Mouse (Mus musculus) myocyte (in vitro differentiated cells): ENCODE results near the gene Rai1. TPM values are rescaled to one million over a fixed set of nuclear protein-coding genes. Genes with fewer than 3 reads are reported as not detected.

Experiments used
- H3K27me3 ChIP-seq: one replicate; pipeline ENCODE4 v1.6.1; 2011; ENCODE audit not compliant: control insufficient read depth, insufficient read depth, insufficient read length
- H3K36me3 ChIP-seq: one replicate; pipeline ENCODE4 v1.6.1; 2011; ENCODE audit not compliant: control insufficient read depth, insufficient read depth
- H3K4me2 ChIP-seq: one replicate; pipeline ENCODE4 v1.6.1; 2011; ENCODE audit warnings: low read depth, control low read depth
- H3K4me3 ChIP-seq: one replicate; pipeline ENCODE4 v1.5.1; 2011; ENCODE audit warnings: mild to moderate bottlenecking, control low read depth, moderate library complexity
- H3K79me2 ChIP-seq: one replicate; pipeline ENCODE4 v1.6.1; 2011; ENCODE audit not compliant: control insufficient read depth, insufficient read depth
- H3ac ChIP-seq: one replicate; pipeline ENCODE4 v1.6.1; 2011; ENCODE audit not compliant: control insufficient read depth, insufficient read length
- CEBPB ChIP-seq: IDR thresholded peaks from 2 replicates; pipeline ENCODE4 v1.6.1; 2011; ENCODE audit warnings: mild to moderate bottlenecking, moderate library complexity; ENCODE audit not compliant: poor library complexity, insufficient read depth, severe bottlenecking
- E2F4 ChIP-seq: IDR thresholded peaks from one replicate; pipeline ENCODE4 v1.6.1; 2011; ENCODE audit warnings: mild to moderate bottlenecking, control low read depth, moderate library complexity; ENCODE audit not compliant: insufficient read depth
- MAX ChIP-seq: IDR thresholded peaks from one replicate; pipeline ENCODE4 v1.6.1; 2011; ENCODE audit warnings: low read depth, mild to moderate bottlenecking, control low read depth
- MYOD1 ChIP-seq, 3 experiments: IDR thresholded peaks; one replicate each; pipeline ENCODE4 v1.6.1; 2011; ENCODE audit warnings: control low read depth in 2 of 3, low read depth in 2 of 3, mild to moderate bottlenecking in 2 of 3, moderate library complexity in 1 of 3; ENCODE audit not compliant: insufficient read length in 2 of 3, control insufficient read depth in 1 of 3
- MYOG ChIP-seq, 3 experiments: IDR thresholded peaks; one replicate each; pipeline ENCODE4 v1.6.1; 2011; ENCODE audit warnings: control low read depth in 2 of 3, low read depth in 2 of 3, mild to moderate bottlenecking in 2 of 3; ENCODE audit not compliant: insufficient read length in 2 of 3, control insufficient read depth in 1 of 3, insufficient read depth in 1 of 3
- POLR2A ChIP-seq: IDR thresholded peaks from one replicate; pipeline ENCODE4 v1.6.1; 2011; ENCODE audit warnings: low read depth, mild to moderate bottlenecking, control low read depth, moderate library complexity; ENCODE audit not compliant: insufficient read length
- POLR2AphosphoS2 ChIP-seq: IDR thresholded peaks from one replicate; pipeline ENCODE4 v1.6.1; 2011; ENCODE audit warnings: low read depth, control low read depth; ENCODE audit not compliant: insufficient read length
- REST ChIP-seq: IDR thresholded peaks from one replicate; pipeline ENCODE4 v1.6.1; 2011; ENCODE audit warnings: mild to moderate bottlenecking, control low read depth, moderate library complexity; ENCODE audit not compliant: insufficient read depth, insufficient read length
- SRF ChIP-seq: IDR thresholded peaks from one replicate; pipeline ENCODE4 v1.6.1; 2011; ENCODE audit warnings: low read depth; ENCODE audit not compliant: control insufficient read depth, insufficient read length
- TCF12 ChIP-seq: IDR thresholded peaks from one replicate; pipeline ENCODE4 v1.6.1; 2011; ENCODE audit warnings: mild to moderate bottlenecking, control low read depth; ENCODE audit not compliant: poor library complexity, insufficient read depth, severe bottlenecking
- TCF3 ChIP-seq: IDR thresholded peaks from one replicate; pipeline ENCODE4 v1.6.1; 2011; ENCODE audit warnings: low read depth, control low read depth; ENCODE audit not compliant: insufficient read length
- USF1 ChIP-seq: IDR thresholded peaks from one replicate; pipeline ENCODE4 v1.6.1; 2011; ENCODE audit warnings: low read depth, mild to moderate bottlenecking, control low read depth, moderate library complexity
- polyA plus RNA-seq: library from polyadenylated mRNA; unstranded; fragments of >200 nt; fragmentation: generic; extraction: Trizol; gene quantifications from one replicate; pipeline ENCODE4 v1.2.1, GENCODE M21; 2012; ENCODE audit warnings: missing spikeins

The Rai1 gene
- polyA plus RNA-seq, 1 experiment: 26.0 TPM

- Histone ChIP-seq H3K4me2 (no peak overlapping the region), H3K79me2 (no peaks in the 10 kb centered on the region), H3K36me3 (no peaks in the 10 kb centered on the region), H3ac (no peak overlapping the region), H3K27me3 (no peaks in the 10 kb centered on the region), H3K4me3 (no peak overlapping the region)
- TF ChIP-seq MAX (no peak), CEBPB (no peak), POLR2AphosphoS2 (no peak), TCF3 (no peak), REST (no peak), USF1 (no peak), POLR2A (no peak), TCF12 (no peak), MYOD1 (IDR thresholded peaks at IDR 0.05; ENCODE audit: control insufficient read depth in 1 of 3, insufficient read length in 2 of 3, low read depth in 2 of 3) (no peak), E2F4 (no peak), MYOG (IDR thresholded peaks at IDR 0.05; ENCODE audit: control insufficient read depth in 1 of 3, insufficient read depth in 1 of 3, insufficient read length in 2 of 3, low read depth in 2 of 3) (no peak), SRF (no peak)
Measured at GRCm38 (mm10) chr11:60246077-60246476, 141.3 kb downstream of the Rai1 start.

GRCm38 (mm10) chr11:60247753-60248550 lies 143.1 kb downstream of the Rai1 start:
- Histone ChIP-seq H3K36me3 (no peaks in the 10 kb centered on the region), H3K4me3 (no peak overlapping the region), H3K4me2 (no peak overlapping the region), H3K79me2 (no peaks in the 10 kb centered on the region), H3K27me3 (no peaks in the 10 kb centered on the region), H3ac (no peak overlapping the region)
- TF ChIP-seq USF1: no peak
- TF ChIP-seq MAX: no peak
- no peak for TF ChIP-seq POLR2AphosphoS2
- TF ChIP-seq TCF3: no peak
- no peak for TF ChIP-seq MYOG (IDR thresholded peaks at IDR 0.05; ENCODE audit: control insufficient read depth in 1 of 3, insufficient read depth in 1 of 3, insufficient read length in 2 of 3, low read depth in 2 of 3)
- no peak for TF ChIP-seq MYOD1 (IDR thresholded peaks at IDR 0.05; ENCODE audit: control insufficient read depth in 1 of 3, insufficient read length in 2 of 3, low read depth in 2 of 3)
- no peak for TF ChIP-seq CEBPB
- TF ChIP-seq TCF12: no peak
- no peak for TF ChIP-seq E2F4
- TF ChIP-seq POLR2A: no peak
- TF ChIP-seq REST: no peak
- no peak for TF ChIP-seq SRF

Other genes starting within 250 kb of the Rai1 start
- 41.6 TPM for gene Med9, start 156.8 kb upstream of the Rai1 start, polyA plus RNA-seq
- 0.04 TPM for gene Rasd1, start 140.1 kb upstream of the Rai1 start, polyA plus RNA-seq
- gene Pemt, start 58.5 kb upstream of the Rai1 start, polyA plus RNA-seq: 15.8 TPM
- gene Srebf1, start 117.6 kb downstream of the Rai1 start, polyA plus RNA-seq: 192 TPM
- gene Tom1l2, start 247.9 kb downstream of the Rai1 start, polyA plus RNA-seq: 27.4 TPM
- gene Drc3, start 248.3 kb downstream of the Rai1 start, polyA plus RNA-seq: 0.08 TPM